Mouse (Mus musculus) kidney, adult 18-20 months (tissue): Measurements from ENCODE around the gene Tmem94.

ENCODE experiments used
- DNase-seq: peaks from one replicate; pipeline ENCODE4 v3.0.0; 2021

Gene Tmem94

GRCm38 (mm10) chr11:115809311-115809781 lies 44.1 kb downstream of the Tmem94 start:
- DNase-seq, result peak; percentile 63

GRCm38 (mm10) chr11:115810377-115810776 lies 45.1 kb downstream of the Tmem94 start:
- DNase-seq, result peak; percentile 81

GRCm38 (mm10) chr11:115811381-115812093 lies 46.3 kb downstream of the Tmem94 start:
- DNase-seq, result no peak

GRCm38 (mm10) chr11:115812095-115812494 lies 46.9 kb downstream of the Tmem94 start:
- DNase-seq, result peak; percentile 64

- DNase-seq, result peak; percentile 58
These were observed 47.5 kb downstream of the Tmem94 start for GRCm38 (mm10) chr11:115812533-115813420.

GRCm38 (mm10) chr11:115813507-115814296 lies 48.5 kb downstream of the Tmem94 start, which contains the start of gene Caskin2:
Caskin2 (minus strand) TSS chr11:115813639.
- DNase-seq, result peak; percentile 96

GRCm38 (mm10) chr11:115814605-115815450 lies 49.6 kb downstream of the Tmem94 start, which contains the start of gene Tsen54:
Tsen54 (plus strand) TSS chr11:115814724.
- DNase-seq, result peak; percentile 92

GRCm38 (mm10) chr11:115817331-115817730 lies 52.1 kb downstream of the Tmem94 start:
- DNase-seq, result no peak

- DNase-seq, result no peak
These were observed 54.8 kb downstream of the Tmem94 start for GRCm38 (mm10) chr11:115819915-115820623.

- DNase-seq, result no peak
These were observed 55.8 kb downstream of the Tmem94 start for GRCm38 (mm10) chr11:115821001-115821400.

GRCm38 (mm10) chr11:115823774-115824740 lies 58.8 kb downstream of the Tmem94 start, which contains the start of gene Llgl2:
Llgl2 (plus strand) TSS chr11:115824049.
- DNase-seq, result peak; percentile 93

GRCm38 (mm10) chr11:115824813-115825212 lies 59.6 kb downstream of the Tmem94 start:
- no peak for DNase-seq

- DNase-seq, result no peak
These were observed 61.3 kb downstream of the Tmem94 start for GRCm38 (mm10) chr11:115826487-115826886.

- DNase-seq, result no peak
These were observed 62.4 kb downstream of the Tmem94 start for GRCm38 (mm10) chr11:115827624-115828023.

GRCm38 (mm10) chr11:115829036-115829435 lies 63.8 kb downstream of the Tmem94 start:
- DNase-seq, result no peak

GRCm38 (mm10) chr11:115830550-115831325 lies 65.5 kb downstream of the Tmem94 start:
- peak; percentile 73 for DNase-seq

- DNase-seq, result peak; percentile 23
These were observed 66.3 kb downstream of the Tmem94 start for GRCm38 (mm10) chr11:115831518-115831917.

- no peak for DNase-seq
These were observed 66.8 kb downstream of the Tmem94 start for GRCm38 (mm10) chr11:115832064-115832463.

GRCm38 (mm10) chr11:115832523-115832922 lies 67.3 kb downstream of the Tmem94 start:
- peak; percentile 90 for DNase-seq
